Mouse (Mus musculus) bone marrow, adult 2 months (tissue): ENCODE results near the gene Slc22a23.

Experiments used
- CTCF ChIP-seq: fragments of 200-500 bp; IDR thresholded peaks from 2 replicates; pipeline ENCODE4 v1.5.1; 2011; ENCODE audit warnings: low read length, control low read depth; ENCODE audit not compliant: control insufficient read depth, insufficient read depth
- POLR2A ChIP-seq: fragments of 200-500 bp; IDR thresholded peaks from 2 replicates; pipeline ENCODE4 v1.6.1; 2011; ENCODE audit warnings: low read depth, mild to moderate bottlenecking, control low read depth, low read length, borderline replicate concordance; ENCODE audit not compliant: control insufficient read depth

- TF ChIP-seq CTCF (no peak), POLR2A (no peak)
These were observed 2.6 kb downstream of the Slc22a23 start for GRCm38 (mm10) chr13:34342286-34342890.
